Mouse (Mus musculus): ENCODE measurements around the gene Inka1. TPM values are rescaled to one million over a fixed set of nuclear protein-coding genes. Genes with fewer than 3 reads are reported as not detected.
A peak's percentile ranks its signal among the peaks of the same experiment; 100 is the strongest.

Gene Inka1
- polyA plus RNA-seq, 1 experiment, result 1.8 TPM

DNA sequence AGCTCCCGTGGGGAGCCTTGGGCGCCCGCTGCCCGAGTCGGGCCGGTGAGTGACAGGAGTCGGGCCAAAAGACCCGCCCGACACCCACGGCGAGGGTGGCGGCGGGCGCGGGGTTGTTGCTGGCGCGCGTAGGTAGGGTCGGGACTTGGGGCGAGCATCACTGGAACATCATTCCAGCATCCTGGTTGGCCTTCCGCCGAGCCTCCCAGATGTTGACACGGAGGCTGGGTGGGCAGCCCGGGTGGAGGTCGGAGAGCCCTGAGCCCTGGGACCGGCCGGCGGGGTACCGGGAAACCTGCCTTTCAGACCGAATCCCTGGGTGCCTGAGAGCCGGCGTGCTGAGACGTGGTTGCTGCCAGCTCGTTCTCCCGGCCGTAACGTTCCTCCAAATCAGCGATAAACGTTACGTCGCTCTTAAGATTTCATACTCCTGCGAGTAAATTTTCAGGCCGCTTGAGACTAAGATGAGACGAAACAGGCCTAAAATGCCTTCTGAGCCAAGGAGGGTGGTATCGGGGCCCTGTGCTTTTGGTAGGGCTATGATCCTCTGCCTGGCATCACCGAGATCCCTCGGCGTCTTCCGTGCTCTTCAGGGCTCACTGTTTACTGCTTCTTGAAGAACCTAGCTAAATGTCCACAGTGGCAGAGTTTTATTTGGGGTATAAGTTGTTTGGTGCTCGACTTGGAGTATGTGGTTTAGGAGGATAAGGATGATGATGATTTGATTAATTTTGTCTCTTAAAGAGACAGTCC, 17.3 kb upstream of the Inka1 start:
- H3K27me3 ChIP-seq (ENCODE audit: control insufficient read depth, insufficient read depth, insufficient read length), result peaks cover 18% of the 10 kb centered on the region
- peaks cover 55% of the 10 kb centered on the region for H3K79me2 ChIP-seq (ENCODE audit: control insufficient read depth, insufficient read depth)
- peaks cover 24% of the 10 kb centered on the region for H3K79me3 ChIP-seq (ENCODE audit: low read depth)
- no peaks in the 10 kb centered on the region for H3K36me3 ChIP-seq (ENCODE audit: control insufficient read depth, insufficient read depth)
- peak overlapping the region; percentile 96 for H3ac ChIP-seq (ENCODE audit: control insufficient read depth, insufficient read length, low read depth)
- TF ChIP-seq CTCF (IDR thresholded peaks at IDR 0.05; ENCODE audit: control insufficient read depth, insufficient read depth, insufficient read length), result no peak
- no peak for TF ChIP-seq USF1 (IDR thresholded peaks at IDR 0.05; ENCODE audit: low read depth)
- TF ChIP-seq MAX (IDR thresholded peaks at IDR 0.05), result no peak
- no peak for TF ChIP-seq MYOG (IDR thresholded peaks at IDR 0.05; ENCODE audit: control insufficient read depth, extremely low read depth, insufficient read length)
- no peak for TF ChIP-seq CEBPB (IDR thresholded peaks at IDR 0.05; ENCODE audit: low read depth)
- TF ChIP-seq FOSL1 (IDR thresholded peaks at IDR 0.05; ENCODE audit: insufficient read depth, low read length, poor library complexity, severe bottlenecking), result no peak
- no peak for TF ChIP-seq MYOD1 (IDR thresholded peaks at IDR 0.05; ENCODE audit: control insufficient read depth, insufficient read length, low read depth)
- peak overlapping the region; percentile 75 for H3K4me3 ChIP-seq (ENCODE audit: insufficient read depth, poor library complexity, severe bottlenecking)

GRCm38 (mm10) chr9:108001922-108002770, 16.5 kb upstream of the Inka1 start, which contains the start of gene Ip6k1:
Gene Ip6k1, plus strand, starts transcription at chr9:108002501.
- Histone ChIP-seq H3K4me3 (ENCODE audit: insufficient read depth, poor library complexity, severe bottlenecking) (peak within 1 kb of the TSS; percentile 75), H3K36me3 (ENCODE audit: control insufficient read depth, insufficient read depth) (no peaks in the 10 kb centered on the region), H3K79me3 (ENCODE audit: low read depth) (peaks cover 22% of the 10 kb centered on the region), H3ac (ENCODE audit: control insufficient read depth, insufficient read length, low read depth) (peak within 1 kb of the TSS; percentile 96), H3K27me3 (ENCODE audit: control insufficient read depth, insufficient read depth, insufficient read length) (peaks cover 26% of the 10 kb centered on the region), H3K79me2 (ENCODE audit: control insufficient read depth, insufficient read depth) (peaks cover 47% of the 10 kb centered on the region)
- TF ChIP-seq FOSL1 (IDR thresholded peaks at IDR 0.05; ENCODE audit: insufficient read depth, low read length, poor library complexity, severe bottlenecking), result no peak
- TF ChIP-seq MAX (IDR thresholded peaks at IDR 0.05), result peak; percentile 47
- TF ChIP-seq USF1 (IDR thresholded peaks at IDR 0.05; ENCODE audit: low read depth), result peak; percentile 100
- no peak for TF ChIP-seq CTCF (IDR thresholded peaks at IDR 0.05; ENCODE audit: control insufficient read depth, insufficient read depth, insufficient read length)

- H3K4me3 ChIP-seq (ENCODE audit: insufficient read depth, poor library complexity, severe bottlenecking), result no peak within 1 kb of the TSS
- H3ac ChIP-seq (ENCODE audit: control insufficient read depth, insufficient read length, low read depth), result no peak within 1 kb of the TSS
- no peak for TF ChIP-seq MYOD1 (IDR thresholded peaks at IDR 0.05; ENCODE audit: control insufficient read depth, insufficient read length, low read depth)
- no peak for TF ChIP-seq FOSL1 (IDR thresholded peaks at IDR 0.05; ENCODE audit: insufficient read depth, low read length, poor library complexity, severe bottlenecking)
- TF ChIP-seq CTCF (IDR thresholded peaks at IDR 0.05; ENCODE audit: control insufficient read depth, insufficient read depth, insufficient read length), result no peak
- no peak for TF ChIP-seq USF1 (IDR thresholded peaks at IDR 0.05; ENCODE audit: low read depth)
- no peak for TF ChIP-seq MYOG (IDR thresholded peaks at IDR 0.05; ENCODE audit: control insufficient read depth, extremely low read depth, insufficient read length)
- no peak for TF ChIP-seq CEBPB (IDR thresholded peaks at IDR 0.05; ENCODE audit: low read depth)
- no peak for TF ChIP-seq MAX (IDR thresholded peaks at IDR 0.05)
- no peaks in the 10 kb centered on the region for H3K79me3 ChIP-seq (ENCODE audit: low read depth)
- no peaks in the 10 kb centered on the region for H3K79me2 ChIP-seq (ENCODE audit: control insufficient read depth, insufficient read depth)
- H3K27me3 ChIP-seq (ENCODE audit: control insufficient read depth, insufficient read depth, insufficient read length), result peaks cover 31% of the 10 kb centered on the region
- no peaks in the 10 kb centered on the region for H3K36me3 ChIP-seq (ENCODE audit: control insufficient read depth, insufficient read depth)
These were observed 10.4 kb upstream of the Inka1 start, which contains the start of gene Gm20662 for GRCm38 (mm10) chr9:107996049-107996448. Gene Gm20662, plus strand, starts transcription at chr9:107996349.

DNA sequence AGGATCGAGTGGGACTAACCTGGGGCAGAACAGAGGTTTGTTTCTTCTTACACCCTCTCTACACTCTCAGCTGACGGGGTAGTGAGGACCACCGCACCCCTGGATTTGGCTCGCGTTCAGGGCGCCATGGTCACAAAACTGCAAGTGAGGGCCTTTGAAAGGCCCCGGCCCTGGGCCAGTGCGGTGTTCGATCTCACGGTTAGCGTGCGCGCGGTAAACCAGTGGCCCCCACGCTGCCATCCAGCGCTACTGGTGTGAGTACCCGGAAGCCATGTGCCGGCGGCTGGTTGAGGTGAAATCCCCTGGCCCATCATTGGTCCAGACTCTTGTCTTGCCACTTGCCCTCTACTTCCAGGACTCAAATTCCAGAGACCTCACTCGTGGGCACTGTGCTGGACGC, 9.8 kb upstream of the Inka1 start:
- TF ChIP-seq MYOD1 (IDR thresholded peaks at IDR 0.05; ENCODE audit: control insufficient read depth, insufficient read length, low read depth), result no peak
- no peak overlapping the region for H3ac ChIP-seq (ENCODE audit: control insufficient read depth, insufficient read length, low read depth)
- no peaks in the 10 kb centered on the region for H3K79me3 ChIP-seq (ENCODE audit: low read depth)
- H3K27me3 ChIP-seq (ENCODE audit: control insufficient read depth, insufficient read depth, insufficient read length), result peaks cover 31% of the 10 kb centered on the region
- H3K79me2 ChIP-seq (ENCODE audit: control insufficient read depth, insufficient read depth), result no peaks in the 10 kb centered on the region
- no peak overlapping the region for H3K4me3 ChIP-seq (ENCODE audit: insufficient read depth, poor library complexity, severe bottlenecking)
- no peaks in the 10 kb centered on the region for H3K36me3 ChIP-seq (ENCODE audit: control insufficient read depth, insufficient read depth)

DNA sequence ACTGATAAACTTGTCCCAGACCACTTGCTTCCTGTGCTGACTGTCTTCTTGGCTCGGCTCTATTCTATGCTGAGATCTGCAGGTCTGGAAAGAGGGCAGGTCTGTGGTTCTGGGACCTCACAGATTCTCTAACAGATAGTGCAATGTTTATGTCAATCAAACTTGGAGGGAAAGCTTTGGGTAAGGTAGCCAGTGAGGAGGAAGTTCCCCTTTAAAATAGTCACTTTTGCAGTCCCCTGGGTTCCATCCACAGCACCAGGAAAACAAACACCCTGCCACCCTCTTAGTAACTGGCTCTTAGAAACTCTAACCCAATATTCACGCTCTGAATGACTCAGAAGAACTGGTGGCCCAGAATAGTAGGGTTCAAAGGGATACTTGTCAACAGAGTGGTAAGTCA, 8.8 kb upstream of the Inka1 start:
- no peak overlapping the region for H3K4me3 ChIP-seq (ENCODE audit: insufficient read depth, poor library complexity, severe bottlenecking)
- H3K79me3 ChIP-seq (ENCODE audit: low read depth), result no peaks in the 10 kb centered on the region
- H3K27me3 ChIP-seq (ENCODE audit: control insufficient read depth, insufficient read depth, insufficient read length), result peaks cover 28% of the 10 kb centered on the region
- no peak overlapping the region for H3ac ChIP-seq (ENCODE audit: control insufficient read depth, insufficient read length, low read depth)
- no peaks in the 10 kb centered on the region for H3K79me2 ChIP-seq (ENCODE audit: control insufficient read depth, insufficient read depth)
- TF ChIP-seq CTCF (IDR thresholded peaks at IDR 0.05; ENCODE audit: control insufficient read depth, insufficient read depth, insufficient read length) (no peak), USF1 (IDR thresholded peaks at IDR 0.05; ENCODE audit: low read depth) (no peak), MAX (IDR thresholded peaks at IDR 0.05) (no peak), MYOD1 (IDR thresholded peaks at IDR 0.05; ENCODE audit: control insufficient read depth, insufficient read length, low read depth) (no peak), FOSL1 (IDR thresholded peaks at IDR 0.05; ENCODE audit: insufficient read depth, low read length, poor library complexity, severe bottlenecking) (no peak), CEBPB (IDR thresholded peaks at IDR 0.05; ENCODE audit: low read depth) (no peak), MYOG (IDR thresholded peaks at IDR 0.05; ENCODE audit: control insufficient read depth, extremely low read depth, insufficient read length) (no peak)
- no peaks in the 10 kb centered on the region for H3K36me3 ChIP-seq (ENCODE audit: control insufficient read depth, insufficient read depth)

Data from C2C12 (cell line).